Mouse (Mus musculus) testis, adult 2 months (tissue): ENCODE data around the gene Zfp652. TPM values are rescaled to one million over a fixed set of nuclear protein-coding genes. Genes with fewer than 3 reads are reported as not detected.
A peak's percentile ranks its signal among the peaks of the same experiment; 100 is the strongest.

ENCODE experiments used
- H3K27ac ChIP-seq: fragments of 200-500 bp; 2 replicates; pipeline ENCODE4 v1.5.1; 2012; ENCODE audit warnings: low read depth, low read length; ENCODE audit not compliant: control insufficient read depth, insufficient read depth
- H3K27me3 ChIP-seq: fragments of 200-500 bp; 2 replicates; pipeline ENCODE4 v1.6.1; 2012; ENCODE audit warnings: mild to moderate bottlenecking, low read length, moderate library complexity; ENCODE audit not compliant: control insufficient read depth, insufficient read depth
- H3K36me3 ChIP-seq: fragments of 200-500 bp; 2 replicates; pipeline ENCODE4 v1.6.1; 2012; ENCODE audit warnings: mild to moderate bottlenecking, low read length; ENCODE audit not compliant: control insufficient read depth, insufficient read depth
- H3K4me1 ChIP-seq: fragments of 200-500 bp; 2 replicates; pipeline ENCODE4 v1.6.1; 2012; ENCODE audit warnings: low read length; ENCODE audit not compliant: control insufficient read depth, insufficient read depth
- H3K4me3 ChIP-seq: fragments of 200-500 bp; 2 replicates; pipeline ENCODE4 v1.5.1; 2012; ENCODE audit warnings: low read depth, mild to moderate bottlenecking, low read length, moderate library complexity, mixed read lengths; ENCODE audit not compliant: control insufficient read depth
- CTCF ChIP-seq: fragments of 200-500 bp; IDR thresholded peaks from 2 replicates; pipeline ENCODE4 v1.5.1; 2012; ENCODE audit warnings: low read depth, mild to moderate bottlenecking, inconsistent platforms, low read length, moderate library complexity; ENCODE audit not compliant: control insufficient read depth, insufficient read depth, insufficient replicate concordance
- POLR2A ChIP-seq: fragments of 200-500 bp; IDR thresholded peaks from 2 replicates; pipeline ENCODE4 v1.6.1; 2012; ENCODE audit warnings: low read depth, mild to moderate bottlenecking, inconsistent platforms, low read length, moderate library complexity; ENCODE audit not compliant: control insufficient read depth
- polyA plus RNA-seq: library from polyadenylated mRNA; depleted of rRNA; stranded (reverse); fragments of >200 nt; gene quantifications from 2 replicates; pipeline ENCODE4 v1.2.3, GENCODE M21; 2012

The Zfp652 gene
- polyA plus RNA-seq, 1 experiment = 11.8 TPM

DNA sequence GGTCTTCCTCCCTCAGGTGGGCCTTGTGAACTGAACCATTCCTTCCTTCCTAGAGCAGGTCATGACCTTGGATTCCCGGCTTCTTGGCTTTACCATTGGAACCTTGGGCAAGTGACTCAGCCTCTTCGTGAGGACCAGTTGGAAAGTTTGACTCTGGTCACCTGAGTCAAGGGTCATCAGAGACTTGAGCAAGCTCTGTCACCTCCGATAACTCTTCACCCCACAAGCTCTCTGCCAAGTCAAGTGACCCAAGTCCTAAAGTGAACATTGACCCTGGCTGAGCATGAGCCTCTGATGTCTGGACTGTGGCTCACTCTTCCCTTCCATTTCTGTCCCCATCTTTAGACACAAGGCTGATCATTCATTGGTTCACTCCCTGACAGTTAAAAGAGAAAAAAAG is 109.0 kb downstream of the Zfp652 start:
- Histone ChIP-seq H3K4me1 (peaks cover 11% of the 10 kb centered on the region), H3K4me3 (no peak overlapping the region), H3K27me3 (no peaks in the 10 kb centered on the region; the same call in 1 of the 2 replicates), H3K27ac (no peak overlapping the region), H3K36me3 (no peaks in the 10 kb centered on the region)
- TF ChIP-seq CTCF = no peak
- TF ChIP-seq POLR2A = no peak

- H3K4me3 ChIP-seq = peak overlapping the region; percentile 61; the same call in 1 of the 2 replicates
- no peaks in the 10 kb centered on the region for H3K36me3 ChIP-seq
- no peak for TF ChIP-seq POLR2A
- TF ChIP-seq CTCF = no peak
- H3K27me3 ChIP-seq = no peaks in the 10 kb centered on the region; the same call in 1 of the 2 replicates
- H3K27ac ChIP-seq = no peak overlapping the region
- H3K4me1 ChIP-seq = peaks cover 11% of the 10 kb centered on the region
Observed at GRCm38 (mm10) chr11:95822437-95822836, 110.0 kb downstream of the Zfp652 start.

- no peaks in the 10 kb centered on the region for H3K36me3 ChIP-seq
- H3K4me1 ChIP-seq = peaks cover 11% of the 10 kb centered on the region
- TF ChIP-seq CTCF (0 out of 2 replicates have a peak, but pooled peaks have one; percentile 10), POLR2A (peak; percentile 60)
- peak within 1 kb of the TSS; percentile 60 for H3K27ac ChIP-seq
- H3K4me3 ChIP-seq = peak within 1 kb of the TSS; percentile 88
- H3K27me3 ChIP-seq = no peaks in the 10 kb centered on the region; the same call in 1 of the 2 replicates
Observed at GRCm38 (mm10) chr11:95824071-95824876, 111.8 kb downstream of the Zfp652 start, which contains the start of gene Phospho1. Gene Phospho1, plus strand, starts transcription at chr11:95824499.

DNA sequence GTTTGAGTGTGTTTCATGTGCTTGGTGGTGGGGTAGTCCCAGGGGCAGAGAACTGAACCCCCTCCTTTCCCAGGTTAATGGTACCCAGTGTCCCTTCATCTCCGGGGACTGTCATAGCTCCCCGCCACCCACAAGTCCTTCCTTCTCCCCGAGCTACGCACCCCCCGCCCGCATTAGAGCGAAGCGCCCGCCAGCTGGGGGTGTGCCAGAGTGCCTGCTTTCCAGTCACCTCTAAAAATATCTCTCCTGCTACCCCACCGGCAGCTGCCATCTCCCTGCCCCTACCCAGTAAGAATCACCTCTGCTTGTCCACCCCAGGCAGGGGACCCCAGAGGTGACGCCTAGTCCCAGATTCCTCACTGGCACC is 112.4 kb downstream of the Zfp652 start:
- Histone ChIP-seq H3K27me3 (no peaks in the 10 kb centered on the region; the same call in 1 of the 2 replicates), H3K27ac (no peak overlapping the region), H3K4me1 (peaks cover 11% of the 10 kb centered on the region), H3K36me3 (no peaks in the 10 kb centered on the region), H3K4me3 (peak overlapping the region; percentile 88)
- no peak for TF ChIP-seq CTCF

- Histone ChIP-seq H3K4me1 (peaks cover 13% of the 10 kb centered on the region), H3K27me3 (no peaks in the 10 kb centered on the region; the same call in 1 of the 2 replicates), H3K36me3 (no peaks in the 10 kb centered on the region), H3K4me3 (peak overlapping the region; percentile 88), H3K27ac (no peak overlapping the region)
- no peak for TF ChIP-seq POLR2A
- no peak for TF ChIP-seq CTCF
Observed at GRCm38 (mm10) chr11:95825625-95826024, 113.2 kb downstream of the Zfp652 start.

- Histone ChIP-seq H3K27me3 (no peaks in the 10 kb centered on the region; the same call in 1 of the 2 replicates), H3K27ac (no peak overlapping the region), H3K4me3 (no peak overlapping the region), H3K36me3 (no peaks in the 10 kb centered on the region), H3K4me1 (peaks cover 18% of the 10 kb centered on the region)
- TF ChIP-seq CTCF = no peak
- no peak for TF ChIP-seq POLR2A
Observed at GRCm38 (mm10) chr11:95826317-95827167, 114.1 kb downstream of the Zfp652 start.

GRCm38 (mm10) chr11:95827168-95827447 is 114.6 kb downstream of the Zfp652 start:
- no peaks in the 10 kb centered on the region for H3K36me3 ChIP-seq
- no peak overlapping the region for H3K27ac ChIP-seq
- no peak overlapping the region for H3K4me3 ChIP-seq
- no peak for TF ChIP-seq CTCF
- TF ChIP-seq POLR2A = no peak
- no peaks in the 10 kb centered on the region; the same call in 1 of the 2 replicates for H3K27me3 ChIP-seq
- H3K4me1 ChIP-seq = peaks cover 18% of the 10 kb centered on the region
